Mouse (Mus musculus) layer of hippocampus, postnatal 36 days (tissue): ENCODE measurements around the gene Cadm3. TPM values are rescaled to one million over a fixed set of nuclear protein-coding genes. Genes with fewer than 3 reads are reported as not detected.

Experiments used
- DNase-seq, 2 experiments: peaks; one replicate each; pipeline ENCODE4 v3.0.0; 2022
- total RNA-seq, 2 experiments: library from RNA; stranded (reverse); gene quantifications; 2 replicates each; pipeline ENCODE4 v1.2.3; 2021

Cadm3 gene
- total RNA-seq, 2 experiments from 2014 or later: 366 to 384 TPM

DNA sequence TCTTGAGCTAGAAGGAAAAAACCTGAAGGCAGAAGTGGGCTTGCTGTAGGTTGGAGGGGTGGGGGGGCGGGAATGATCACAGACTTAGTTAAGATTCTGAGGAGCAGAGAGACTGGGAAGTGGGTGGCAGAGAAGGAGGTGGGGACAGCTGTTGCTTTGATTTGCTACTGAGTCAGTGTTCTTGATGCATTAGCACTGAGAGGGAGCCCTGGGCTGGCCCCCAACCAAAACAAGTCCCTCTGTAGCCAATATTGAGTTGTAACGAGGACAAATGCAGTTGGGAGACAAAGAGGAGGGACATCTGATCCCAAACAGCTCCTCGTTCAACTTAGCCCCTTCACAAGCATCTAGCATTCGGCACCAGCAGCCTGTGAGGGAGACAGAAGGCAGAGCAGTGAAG is 9.7 kb downstream of the Cadm3 start:
- DNase-seq: peak in 1 of 2 experiments; percentile 42

DNA sequence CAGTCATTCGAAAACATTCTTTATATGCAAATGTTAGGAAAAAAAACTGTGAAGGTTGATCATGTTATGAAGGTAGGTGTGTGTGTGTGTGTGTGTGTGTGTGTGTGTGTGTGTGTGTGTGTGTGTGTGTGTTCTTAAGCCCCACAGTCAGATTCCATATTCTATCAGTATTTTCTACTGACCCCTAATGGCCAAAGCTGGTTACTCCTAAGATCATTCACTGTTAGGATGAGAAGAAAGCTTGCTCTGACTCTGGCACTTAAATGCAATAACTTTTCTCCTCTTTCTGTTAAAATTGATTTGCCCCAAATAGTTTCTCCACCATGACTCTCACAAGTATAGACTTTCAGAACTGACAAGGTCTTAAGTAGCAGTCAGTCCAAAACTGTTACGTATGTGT is 10.8 kb downstream of the Cadm3 start:
- no peak for DNase-seq

- no peak for DNase-seq
Measured at GRCm38 (mm10) chr1:173355107-173355846, 12.2 kb downstream of the Cadm3 start.

GRCm38 (mm10) chr1:173350372-173350957 is 17.0 kb downstream of the Cadm3 start, which contains the start of gene Aim2:
Gene Aim2 (plus strand): TSS chr1:173350879.
- no peak for DNase-seq

DNA sequence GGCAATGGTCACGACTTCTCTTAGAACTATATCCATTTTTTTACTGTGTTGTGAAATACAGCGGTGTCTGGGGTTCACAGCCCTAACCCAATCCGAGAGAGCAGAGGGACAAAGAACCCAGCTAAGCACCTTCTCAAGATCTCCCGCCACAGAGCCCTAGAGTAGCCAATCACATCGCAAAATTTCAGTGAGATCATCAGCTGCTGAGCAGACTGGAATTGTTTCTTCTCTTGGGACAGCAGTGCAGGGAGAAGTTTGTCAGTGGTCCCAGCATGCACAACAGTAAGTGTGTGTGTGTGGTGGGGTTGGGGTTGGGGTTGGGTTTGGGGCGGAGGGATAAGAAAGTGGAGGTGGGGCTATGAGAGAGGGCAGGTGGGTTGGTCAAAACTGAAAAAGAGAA is 17.5 kb downstream of the Cadm3 start:
- DNase-seq: no peak

- no peak for DNase-seq
Measured at GRCm38 (mm10) chr1:173349192-173349591, 18.3 kb downstream of the Cadm3 start.

DNA sequence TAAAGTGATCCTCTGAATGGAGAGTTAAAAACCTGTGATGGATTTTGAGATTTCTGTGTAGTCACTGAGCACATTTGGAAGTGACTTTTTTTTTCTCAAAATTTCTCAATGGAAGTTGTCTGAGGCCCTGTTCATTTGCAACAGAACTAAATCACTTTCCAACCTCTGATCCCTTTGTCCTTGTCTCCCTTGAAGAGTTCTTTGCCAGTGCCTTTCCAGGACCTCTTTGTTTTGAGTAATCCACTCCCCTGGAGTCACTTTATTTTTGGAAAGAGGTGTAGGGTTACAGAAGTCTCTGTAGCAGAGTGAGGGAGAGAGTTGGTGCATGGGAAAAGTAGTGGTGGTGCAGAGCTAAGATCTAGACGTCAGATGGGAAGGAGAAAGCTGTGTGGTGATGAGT is 19.0 kb downstream of the Cadm3 start:
- DNase-seq: no peak

GRCm38 (mm10) chr1:173345112-173345511 is 22.4 kb downstream of the Cadm3 start:
- DNase-seq: no peak

- DNase-seq: no peak
Measured at GRCm38 (mm10) chr1:173343934-173344333, 23.6 kb downstream of the Cadm3 start.

- DNase-seq: no peak
Measured at GRCm38 (mm10) chr1:173342425-173342824, 25.1 kb downstream of the Cadm3 start.

- DNase-seq: peak in 1 of 2 experiments; percentile 58
Measured at GRCm38 (mm10) chr1:173339543-173339942, 28.0 kb downstream of the Cadm3 start.

DNA sequence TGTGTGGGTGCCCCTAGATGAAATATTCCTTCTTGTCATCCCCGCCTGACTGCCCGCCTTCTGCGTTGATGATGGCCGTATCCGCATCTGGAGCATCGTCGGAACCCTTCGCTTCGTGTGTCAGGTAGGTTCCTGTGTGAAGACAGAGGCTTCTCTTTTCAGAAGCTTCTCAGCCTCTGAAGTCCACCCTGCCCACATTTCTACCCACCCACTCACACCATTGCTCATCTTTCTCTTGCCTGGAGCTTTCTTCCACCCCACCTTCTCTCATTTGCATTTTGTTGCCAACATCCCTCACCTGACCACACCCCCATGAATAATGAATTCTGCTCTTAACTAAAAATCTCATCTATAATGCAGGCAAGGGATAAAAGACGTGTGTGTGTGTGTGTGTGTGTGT is 30.5 kb downstream of the Cadm3 start:
- no peak for DNase-seq

- DNase-seq: no peak
Measured at GRCm38 (mm10) chr1:173335903-173336302, 31.6 kb downstream of the Cadm3 start.

DNA sequence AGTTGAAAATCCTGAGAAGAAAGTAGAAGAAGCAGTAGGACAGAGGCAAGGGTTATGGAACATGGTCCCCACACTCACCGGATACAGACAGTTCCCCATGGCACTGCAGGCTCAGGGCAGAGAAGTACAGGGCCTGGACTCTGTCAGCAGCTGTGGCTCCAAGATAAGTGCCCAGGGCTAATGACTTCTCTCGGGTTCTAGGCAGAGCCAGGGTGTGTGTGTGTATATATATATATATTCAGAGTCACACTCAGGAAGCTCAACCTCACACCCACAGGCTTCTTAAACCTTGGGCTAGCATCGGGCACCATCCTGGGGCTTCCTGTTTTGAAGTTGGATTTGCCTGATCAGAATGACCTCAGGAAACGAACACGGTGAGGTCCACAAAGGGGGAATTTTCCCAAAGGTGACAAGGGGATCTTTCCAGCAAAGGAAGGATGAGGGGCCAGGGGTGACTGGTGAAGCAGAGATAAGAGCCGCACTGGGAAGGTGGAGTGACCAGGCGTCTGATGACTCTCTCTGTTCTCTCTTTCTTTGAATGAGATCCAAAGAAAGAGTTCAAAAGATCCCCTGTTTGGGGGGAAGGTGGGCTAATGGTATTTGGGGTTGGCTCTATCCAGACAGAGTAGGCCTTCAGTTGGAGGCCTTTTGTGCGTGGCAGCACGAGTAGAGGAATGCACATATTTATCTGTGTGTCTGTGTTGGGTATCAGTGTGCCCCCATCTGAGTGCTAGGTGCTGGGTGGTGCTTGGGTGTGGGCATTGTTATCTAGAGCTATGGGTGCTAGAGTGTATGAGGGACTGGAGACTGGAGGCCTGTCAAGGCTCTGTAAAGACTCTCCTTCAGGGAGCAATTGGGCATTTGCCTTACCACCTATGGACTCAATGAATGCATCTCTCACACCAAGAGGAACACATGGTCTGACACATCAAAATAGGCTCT is 33.9 kb downstream of the Cadm3 start, which contains the start of gene Ackr1:
Gene Ackr1, minus strand, starts transcription at position 439 of the 942 bp plus-strand sequence.
- no peak for DNase-seq

GRCm38 (mm10) chr1:173332418-173332817 is 35.1 kb downstream of the Cadm3 start:
- DNase-seq: no peak

DNA sequence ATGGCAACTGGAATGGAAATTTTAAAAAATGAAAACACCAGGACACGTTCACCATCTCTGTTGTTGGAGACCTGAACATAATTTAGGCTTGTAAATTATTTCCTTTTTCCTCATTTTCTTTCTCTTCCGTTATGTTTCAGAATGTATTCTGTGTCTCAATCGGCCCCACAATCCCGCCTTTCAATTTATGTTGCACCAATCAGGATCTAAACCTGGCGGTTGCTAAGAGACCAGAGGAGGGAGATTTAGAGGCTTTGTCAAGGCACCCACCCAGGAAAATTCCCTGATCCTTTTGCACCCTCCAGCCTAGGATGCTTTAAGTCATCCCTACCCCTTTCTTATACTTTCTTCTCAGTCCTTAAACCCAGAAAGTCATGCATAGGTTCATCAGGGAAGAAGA is 37.8 kb downstream of the Cadm3 start:
- no peak for DNase-seq

GRCm38 (mm10) chr1:173329185-173329584 is 38.3 kb downstream of the Cadm3 start:
- no peak for DNase-seq

GRCm38 (mm10) chr1:173328446-173328845 is 39.0 kb downstream of the Cadm3 start:
- DNase-seq: no peak

GRCm38 (mm10) chr1:173326552-173326951 is 40.9 kb downstream of the Cadm3 start:
- no peak for DNase-seq

DNA sequence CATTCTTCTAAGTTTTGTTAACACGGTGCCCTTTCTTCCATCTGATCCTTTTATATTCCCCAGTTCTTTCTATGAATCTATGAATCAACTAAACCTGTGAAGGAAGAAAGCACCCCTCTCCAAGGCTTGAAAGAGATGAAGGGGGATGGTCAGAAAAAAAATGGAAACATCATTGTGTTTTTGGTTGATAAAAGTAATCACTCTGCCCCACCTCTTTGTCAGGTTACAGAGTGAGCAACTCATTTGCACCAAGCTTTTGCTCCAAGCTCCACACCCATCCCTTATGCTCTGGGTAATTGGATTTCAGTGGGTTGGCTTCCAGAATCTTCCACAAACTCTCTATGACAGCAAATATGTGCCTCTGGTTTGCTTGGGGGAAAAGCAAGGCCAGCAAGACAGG is 42.1 kb downstream of the Cadm3 start:
- no peak for DNase-seq

GRCm38 (mm10) chr1:173324961-173325360 is 42.5 kb downstream of the Cadm3 start:
- DNase-seq: no peak

- DNase-seq: peak in 1 of 2 experiments; percentile 25
Measured at GRCm38 (mm10) chr1:173323839-173324585, 43.5 kb downstream of the Cadm3 start.
